Mouse (Mus musculus) gastrocnemius, adult 8-10 months (tissue): ENCODE measurements around the gene Gdpd4. TPM values are rescaled to one million over a fixed set of nuclear protein-coding genes. Genes with fewer than 3 reads are reported as not detected.

Experiments used
- DNase-seq, 2 experiments: peaks; one replicate each; pipeline ENCODE4 v3.0.0; 2022; ENCODE audit warnings: low spot score in 2 of 2
- total RNA-seq, 4 experiments: library from RNA; stranded (reverse); gene quantifications; 2 replicates each; pipeline ENCODE4 v1.2.4; 2022

Gdpd4 gene
- not detected for total RNA-seq

- no peak for DNase-seq
Observed at GRCm38 (mm10) chr7:97919742-97920141, at the start of gene Gdpd4. Gdpd4 (plus strand) TSS chr7:97919955.

GRCm38 (mm10) chr7:97872396-97872795 lies 47.4 kb upstream of the Gdpd4 start:
- DNase-seq: no peak

DNA sequence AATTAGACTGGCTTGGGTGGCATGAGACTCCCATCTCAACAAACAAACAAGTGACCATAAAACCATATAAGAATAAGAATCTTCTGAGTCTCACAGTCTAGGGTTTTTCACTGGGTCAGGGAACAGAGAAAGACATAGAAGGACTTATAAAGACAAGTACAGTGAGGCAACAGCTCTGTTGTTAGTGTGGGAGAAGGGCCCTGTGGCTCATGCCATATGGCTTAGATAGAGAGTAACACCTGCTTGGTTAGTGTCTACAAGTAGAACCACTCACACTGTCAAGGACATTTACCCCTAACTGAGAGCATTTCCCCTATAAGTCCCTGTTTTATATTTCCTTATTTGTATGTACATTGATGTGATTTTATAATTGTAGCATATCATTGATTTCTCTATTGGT lies 46.4 kb upstream of the Gdpd4 start:
- no peak for DNase-seq

DNA sequence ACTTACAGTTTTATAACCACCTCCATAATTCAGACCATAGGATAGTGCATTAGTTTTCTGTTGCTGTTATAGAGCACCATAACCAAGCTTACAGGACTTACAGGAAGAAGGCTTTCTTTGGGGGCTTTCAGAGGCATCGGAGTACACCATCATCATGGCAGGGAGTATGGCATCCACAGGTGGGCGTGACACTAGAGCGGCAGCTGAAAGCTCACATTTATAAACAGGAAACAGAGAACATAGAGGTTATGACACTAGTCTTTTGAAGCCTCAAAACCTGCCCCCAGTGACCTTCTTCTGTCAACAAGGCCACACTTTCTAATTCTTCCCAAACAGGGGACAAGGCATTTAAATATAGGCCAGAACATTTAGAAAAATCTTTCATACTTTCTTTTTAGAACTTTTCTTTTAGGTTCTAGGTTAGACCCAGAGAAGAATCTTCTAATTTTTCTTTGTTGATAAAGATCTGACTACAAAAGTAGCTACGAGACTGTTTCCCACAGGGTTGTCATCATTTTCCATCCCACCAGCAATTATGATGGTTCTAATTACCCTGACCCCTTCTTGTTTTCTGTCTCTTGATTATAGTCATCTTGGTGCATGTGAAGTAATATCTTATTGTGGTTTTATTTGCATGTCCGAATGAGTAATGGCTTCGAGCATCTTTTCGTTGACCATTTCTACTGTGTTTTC lies 41.8 kb upstream of the Gdpd4 start:
- DNase-seq: no peak

GRCm38 (mm10) chr7:97911646-97912045 lies 8.1 kb upstream of the Gdpd4 start:
- DNase-seq: no peak

DNA sequence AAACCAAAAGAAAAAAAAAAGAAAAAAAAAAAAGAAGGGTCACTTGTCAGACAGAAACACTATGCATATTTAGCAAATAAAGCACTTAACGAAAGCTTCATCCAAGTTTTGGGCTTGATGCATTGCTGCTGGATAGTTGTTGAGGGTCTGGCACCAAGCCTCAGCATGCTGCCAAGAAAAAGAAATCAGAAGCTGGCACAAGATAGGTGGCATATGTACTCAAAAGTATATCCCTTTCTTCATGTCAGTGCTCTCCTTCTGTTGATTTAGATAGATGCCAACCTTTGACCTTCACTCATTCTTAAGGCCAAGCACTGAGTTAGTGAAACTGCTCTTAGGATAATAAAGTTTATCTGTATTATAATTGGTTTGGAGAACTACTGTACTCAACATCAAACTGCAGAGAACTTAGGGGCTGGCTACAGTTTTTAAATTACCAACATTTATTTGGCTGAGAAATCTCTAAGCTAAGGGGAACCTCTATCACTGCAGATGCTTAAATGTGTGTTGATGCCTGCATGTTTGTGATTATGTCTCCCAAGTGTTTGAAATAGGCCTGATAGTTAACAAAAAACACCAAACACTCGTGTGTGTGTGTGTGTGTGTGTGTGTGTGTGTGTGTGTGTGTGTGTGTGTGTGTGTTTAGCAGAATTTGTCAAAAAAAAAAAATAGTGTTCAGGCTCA lies 4.8 kb upstream of the Gdpd4 start:
- no peak for DNase-seq

DNA sequence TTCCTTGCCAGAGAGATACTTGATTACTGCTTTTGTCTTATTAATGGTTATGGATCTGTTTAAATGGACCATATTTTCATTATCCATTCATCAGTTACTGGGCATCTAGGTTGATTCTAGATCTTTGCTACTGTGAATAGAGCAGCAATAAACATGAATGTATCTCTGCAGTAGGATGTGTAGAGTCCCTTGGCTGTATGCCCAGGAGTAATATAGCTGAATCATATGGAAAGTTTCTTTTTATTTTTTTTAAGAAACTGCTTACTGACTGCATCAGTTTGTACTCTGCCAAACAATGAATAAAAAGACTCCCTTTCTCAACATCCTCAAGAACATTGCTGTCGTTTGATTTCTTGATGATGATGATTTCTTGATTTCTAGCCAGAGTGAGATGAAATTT lies 6.1 kb downstream of the Gdpd4 start:
- DNase-seq: no peak

DNA sequence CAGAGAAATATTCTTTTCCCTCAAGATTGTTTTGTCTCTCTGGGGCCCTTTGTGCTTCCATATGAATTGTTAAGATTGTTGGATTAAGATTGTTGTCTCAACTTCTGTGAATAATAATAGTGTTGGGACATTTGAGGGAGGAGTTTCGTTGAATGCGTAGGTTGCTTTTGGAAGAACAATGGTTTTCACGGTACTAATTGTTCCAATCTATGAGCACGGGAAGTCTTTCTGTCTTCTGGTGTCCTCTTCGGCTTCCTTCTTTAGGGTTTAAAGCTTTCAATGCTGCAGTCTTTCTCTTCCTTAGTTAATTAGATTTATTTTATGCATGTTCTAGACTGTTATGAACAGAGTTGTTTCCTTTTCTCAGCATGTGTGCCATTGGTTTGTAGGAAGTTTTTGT lies 7.2 kb downstream of the Gdpd4 start:
- no peak for DNase-seq

DNA sequence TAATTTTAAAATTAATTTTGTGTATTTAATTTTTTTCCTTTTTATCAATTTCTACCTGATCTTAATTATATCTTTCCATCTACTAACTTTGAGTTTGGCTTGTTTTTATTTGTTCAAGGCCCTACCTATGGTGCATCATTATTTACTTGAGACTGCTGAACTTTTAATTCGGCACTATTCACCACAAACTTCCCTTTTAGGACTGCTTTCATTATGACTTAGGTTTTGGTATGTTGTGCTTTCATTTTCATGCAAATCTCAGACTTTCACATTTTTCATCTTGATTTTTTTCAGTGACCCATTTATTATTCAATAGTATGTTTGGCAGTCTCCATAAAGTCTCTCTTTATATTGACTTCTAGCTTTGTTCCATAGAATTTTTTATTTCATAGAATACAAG lies 24.7 kb downstream of the Gdpd4 start:
- no peak for DNase-seq

DNA sequence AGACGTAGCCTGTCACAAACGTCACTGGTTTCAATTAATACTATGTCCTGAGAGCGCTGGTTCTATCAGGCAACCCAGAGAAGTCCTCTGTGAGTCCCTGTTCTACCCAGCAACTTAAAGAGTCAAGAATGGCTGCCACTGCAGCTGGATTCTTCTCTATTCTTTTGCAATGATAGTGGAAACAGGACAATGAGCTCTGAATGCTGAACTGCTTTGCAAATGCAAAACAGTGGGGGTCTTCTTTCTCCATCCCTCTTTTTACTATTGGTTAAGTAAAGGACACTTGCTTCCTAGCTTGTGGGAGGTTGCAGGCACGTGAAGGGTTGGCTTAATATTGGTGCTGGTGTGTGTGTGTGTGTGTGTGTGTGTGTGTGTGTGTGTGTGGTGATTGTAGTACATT lies 52.7 kb downstream of the Gdpd4 start:
- DNase-seq: no peak

DNA sequence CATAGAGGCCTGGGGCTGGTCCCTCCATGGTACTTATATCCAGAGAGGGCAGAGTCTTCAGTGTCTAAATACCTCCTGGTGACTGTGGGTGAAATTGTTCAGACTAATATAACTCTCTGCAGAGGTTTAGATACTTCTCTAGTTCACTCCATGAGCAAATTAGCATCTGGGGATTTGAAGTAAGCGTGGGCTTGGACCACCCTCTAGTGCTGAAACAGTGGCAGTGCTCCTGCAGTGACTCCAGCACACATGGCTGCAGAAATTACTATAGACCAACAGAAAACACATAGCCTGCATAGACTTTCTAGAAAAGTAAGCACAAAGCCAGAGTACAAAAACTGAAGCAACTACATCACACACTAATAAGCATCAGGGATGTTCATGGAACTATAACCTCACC lies 57.7 kb downstream of the Gdpd4 start:
- DNase-seq: peak in 1 of 2 experiments; percentile 21

- no peak for DNase-seq
Observed at GRCm38 (mm10) chr7:97984108-97984834, 64.5 kb downstream of the Gdpd4 start.

GRCm38 (mm10) chr7:98002617-98003016 lies 82.9 kb downstream of the Gdpd4 start:
- DNase-seq: no peak

GRCm38 (mm10) chr7:98048101-98048824 lies 128.5 kb downstream of the Gdpd4 start:
- DNase-seq: no peak

DNA sequence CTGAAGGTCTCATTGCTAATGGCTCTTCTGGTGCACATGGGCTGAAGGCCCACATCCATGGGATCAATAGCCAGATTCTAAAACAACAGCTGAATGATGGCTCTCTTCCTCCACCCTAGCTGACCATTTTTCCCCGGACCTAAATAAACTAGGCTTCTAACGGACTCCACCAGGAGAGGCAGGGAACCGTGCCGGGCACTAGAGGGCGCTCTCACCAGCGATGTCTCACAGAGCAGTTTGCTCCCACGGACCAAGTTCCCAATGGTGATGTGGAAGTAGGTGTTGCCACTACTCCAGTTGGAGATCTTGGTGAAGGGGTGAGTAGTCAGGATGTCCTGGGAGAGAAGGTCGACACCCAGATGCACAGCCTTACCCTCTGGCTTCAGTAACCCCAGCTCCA lies 132.2 kb downstream of the Gdpd4 start:
- DNase-seq: no peak

DNA sequence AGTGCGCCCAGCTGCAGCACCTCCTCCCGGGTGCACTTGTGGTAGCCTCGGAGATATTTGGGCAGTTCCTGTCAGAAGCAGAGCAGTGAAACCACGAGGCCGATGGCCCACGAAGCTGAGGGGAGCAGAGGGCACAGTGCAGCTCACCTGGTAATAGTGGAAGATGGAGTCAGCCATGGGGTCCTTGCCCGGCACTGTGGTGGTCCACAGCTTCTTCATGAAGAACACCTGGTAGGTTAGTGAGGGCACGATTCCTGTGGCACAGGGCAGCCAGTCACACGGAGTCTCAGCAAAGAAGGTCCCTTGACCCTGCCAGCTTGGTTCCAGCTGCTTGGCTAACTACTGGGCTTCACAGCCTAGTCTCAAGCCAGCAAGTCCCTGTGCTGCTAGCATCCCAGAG lies 134.7 kb downstream of the Gdpd4 start:
- no peak for DNase-seq

DNA sequence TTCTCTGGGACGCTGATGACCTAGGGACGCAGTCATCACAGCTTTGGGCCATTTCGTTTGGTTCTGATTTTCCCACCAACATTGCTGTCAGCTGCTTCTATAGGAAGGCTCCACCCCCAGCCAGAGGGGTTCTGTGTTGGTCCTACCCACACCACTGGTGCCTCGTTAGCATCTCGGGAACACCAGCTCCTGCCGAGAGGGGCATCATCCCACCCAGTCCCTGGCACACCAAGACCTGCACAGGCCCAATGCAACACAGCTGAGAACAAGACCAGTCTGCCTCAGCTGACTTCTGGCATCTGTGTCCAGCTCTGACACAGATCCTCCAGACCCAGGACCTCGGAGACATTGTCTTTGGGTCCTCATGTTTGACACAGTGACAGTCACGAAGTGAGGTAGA lies 135.2 kb downstream of the Gdpd4 start:
- no peak for DNase-seq

DNA sequence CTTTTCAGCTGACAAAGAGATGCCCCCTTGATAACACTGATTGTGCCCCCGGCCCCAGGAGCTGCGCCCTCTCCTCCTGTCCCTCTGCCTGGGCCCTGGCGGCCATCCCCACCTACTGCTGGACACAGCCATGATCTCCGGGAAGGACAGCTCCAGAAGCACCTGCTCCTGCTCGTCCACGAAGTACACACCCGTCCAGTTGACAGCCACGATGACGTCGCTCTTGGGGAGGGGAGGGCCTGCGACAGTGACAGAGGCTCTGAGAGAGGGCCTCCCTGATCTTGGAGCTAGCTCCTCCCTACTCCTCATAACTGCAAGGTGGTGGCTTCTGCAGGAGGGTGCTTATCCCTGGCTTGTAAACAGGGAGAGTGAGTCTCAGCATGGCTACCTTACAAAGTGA lies 146.5 kb downstream of the Gdpd4 start:
- no peak for DNase-seq

DNA sequence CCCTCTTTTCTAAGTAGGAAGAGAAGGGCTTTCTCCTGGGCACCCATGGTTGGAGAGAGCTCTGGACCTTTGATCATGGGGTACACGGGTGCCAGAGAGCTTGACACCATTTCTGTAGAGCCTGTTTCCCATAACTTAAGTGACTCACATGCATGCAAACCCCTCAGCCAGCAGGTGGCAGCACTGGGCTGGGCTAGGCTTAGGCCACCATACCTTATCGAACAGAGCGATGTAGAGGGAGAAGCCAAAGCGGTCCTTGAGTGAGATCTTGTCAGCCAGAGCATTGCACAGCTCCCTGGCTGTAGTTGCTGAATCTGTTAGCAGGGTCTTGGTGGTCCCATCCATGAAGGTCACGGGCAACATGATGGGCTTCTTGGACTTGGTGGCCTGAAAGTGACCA lies 151.9 kb downstream of the Gdpd4 start:
- peak; percentile 38 to 54 for DNase-seq

DNA sequence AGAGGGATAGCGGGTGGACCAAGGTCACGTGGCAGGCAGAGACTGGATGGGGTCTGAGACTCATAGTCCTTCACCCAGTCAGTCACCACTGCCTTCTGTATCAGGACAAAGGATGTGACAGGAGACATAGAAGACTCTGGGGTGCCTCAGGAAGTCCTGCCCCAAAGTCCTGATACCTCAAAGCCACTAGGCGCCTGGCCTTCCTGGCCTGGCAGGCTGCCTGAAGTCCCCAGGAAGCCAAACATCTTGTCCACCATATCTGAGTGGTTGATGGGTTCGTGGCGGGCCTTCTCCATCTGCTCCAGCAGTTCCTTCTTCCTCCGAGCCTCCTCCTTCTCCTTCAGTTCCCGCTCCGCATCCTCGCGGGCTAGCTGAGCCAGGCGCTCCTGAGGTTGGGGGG lies 157.7 kb downstream of the Gdpd4 start:
- no peak for DNase-seq

- DNase-seq: no peak
Observed at GRCm38 (mm10) chr7:98082376-98082775, 162.6 kb downstream of the Gdpd4 start.
